23 mouse cellular contexts compared by ENCODE assay signal in the genomic region with DNA sequence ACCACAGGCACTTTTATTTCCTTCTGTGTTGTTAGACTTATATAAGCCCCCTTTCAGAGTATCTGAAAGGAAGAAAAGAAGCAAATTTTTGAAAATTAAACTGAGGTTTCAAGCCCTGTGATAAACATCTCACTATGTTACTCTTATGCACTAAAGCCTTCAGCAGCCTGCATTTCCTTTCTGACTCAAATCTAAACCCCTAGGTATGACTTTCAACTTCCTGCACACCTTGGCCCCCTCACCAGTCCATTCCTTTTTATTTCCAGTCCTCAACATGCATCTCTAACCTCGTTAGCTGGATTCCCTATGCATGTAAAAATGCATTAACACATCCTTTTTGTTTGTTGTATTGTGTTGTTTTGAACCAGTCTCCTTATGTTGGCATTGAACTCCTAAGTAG.
A peak's percentile ranks its signal among the peaks of the same experiment; 100 is the strongest.
DNase-seq lines count a peak whose midpoint lies in the region; ATAC-seq and TF ChIP-seq lines count a peak whose summit lies in the region.
"Had no signal": no experiment of that assay in that cellular context is flagged by ENCODE, and none has a peak within 500 bp of the region (broad histone marks: within the 10 kb centered on the region; RNA-seq: fewer than 3 reads in every experiment).

No protein-coding gene starts in this region.

- DNase-seq in CD4-positive, CD25-positive, alpha-beta regulatory T cell, adult 2 months (ENCODE audit: low read depth, low spot score), result peak; percentile 28
- DNase-seq in CH12.LX (ENCODE audit: extremely low read depth), result no peak
- peak; percentile 57 for DNase-seq in induced T-regulatory cell, adult 2 months (ENCODE audit: low read depth)
- DNase-seq in urinary bladder, postnatal 36 days (ENCODE audit: low spot score in 2 of 2), result no peak
- DNase-seq in cerebellum, postnatal 4 days (ENCODE audit: low spot score in 2 of 2), result no peak
- no peak for DNase-seq in left cerebral cortex, postnatal 36 days (ENCODE audit: low spot score in 2 of 2)
- DNase-seq: adrenal gland, adult 8-10 months; adrenal gland, postnatal 14 days; adrenal gland, postnatal 36 days; cerebellum, adult 11-12 months; cerebellum, adult 2 months; cerebellum, adult 9-10 months; cerebellum, postnatal 10 days; cerebellum, postnatal 25 days; embryo, embryonic 11 days; forebrain, postnatal 0 days had no signal

- H3K79me2 ChIP-seq in CH12.LX (replicated peaks; ENCODE audit: control insufficient read depth, extremely low read depth, insufficient read depth, poor library complexity, severe bottlenecking), result no peaks in the 10 kb centered on the region

- no peaks in the 10 kb centered on the region for H3K27me3 ChIP-seq in CH12.LX (replicated peaks)
- no peaks in the 10 kb centered on the region for H3K27me3 ChIP-seq in forebrain, embryonic 16.5 days (replicated peaks; ENCODE audit: control insufficient read depth, insufficient read depth, low read length)
- H3K27me3 ChIP-seq: embryonic facial prominence, embryonic 13.5 days; embryonic facial prominence, embryonic 15.5 days; forebrain, embryonic 12.5 days had no signal

- H3K27ac ChIP-seq in CH12.LX (ENCODE audit: insufficient read depth, low read depth), result no peak overlapping the region
- no peak overlapping the region for H3K27ac ChIP-seq in forebrain, embryonic 16.5 days (ENCODE audit: low read length)
- H3K27ac ChIP-seq: embryonic facial prominence, embryonic 13.5 days; embryonic facial prominence, embryonic 15.5 days; forebrain, embryonic 10.5 days; forebrain, embryonic 12.5 days had no signal

- H3K9me3 ChIP-seq in CH12.LX (replicated peaks; ENCODE audit: low read length), result no peaks in the 10 kb centered on the region
- no peaks in the 10 kb centered on the region for H3K9me3 ChIP-seq in forebrain, embryonic 16.5 days (ENCODE audit: control insufficient read depth, low read length)
- H3K9me3 ChIP-seq: embryonic facial prominence, embryonic 13.5 days; embryonic facial prominence, embryonic 15.5 days; forebrain, embryonic 10.5 days; forebrain, embryonic 12.5 days had no signal

- TF ChIP-seq POLR2A in CH12.LX (IDR thresholded peaks at IDR 0.05; ENCODE audit: low read depth, low read length), result no peak

- peaks cover 43 to 79% of the 10 kb centered on the region in 2 experiments for H3K36me3 ChIP-seq in CH12.LX (replicated peaks in 1 of 2; ENCODE audit: control insufficient read depth in 1 of 2, insufficient read depth in 1 of 2, low read length in 1 of 2)
- peaks cover 1% of the 10 kb centered on the region for H3K36me3 ChIP-seq in forebrain, embryonic 16.5 days (ENCODE audit: control insufficient read depth, insufficient read depth)

- H3K4me2 ChIP-seq in CH12.LX (ENCODE audit: insufficient read depth, low read depth, poor library complexity, severe bottlenecking), result no peak overlapping the region
- no peak overlapping the region for H3K4me2 ChIP-seq in forebrain, embryonic 16.5 days (ENCODE audit: low read length)
- H3K4me2 ChIP-seq: embryonic facial prominence, embryonic 13.5 days; embryonic facial prominence, embryonic 15.5 days; forebrain, embryonic 12.5 days had no signal

- intact Hi-C loops in left cerebral cortex, postnatal 36 days (cut with DNase I), result no loop called here

- no peaks in the 10 kb centered on the region for H3K4me1 ChIP-seq in CH12.LX (ENCODE audit: control insufficient read depth in 1 of 2, insufficient read depth in 2 of 2)
- H3K4me1 ChIP-seq in forebrain, embryonic 16.5 days (replicated peaks; ENCODE audit: control insufficient read depth, insufficient read depth, low read length), result no peaks in the 10 kb centered on the region
- H3K4me1 ChIP-seq: embryonic facial prominence, embryonic 13.5 days; embryonic facial prominence, embryonic 15.5 days; forebrain, embryonic 10.5 days; forebrain, embryonic 12.5 days had no signal

- ATAC-seq in forebrain, embryonic 16.5 days, result no peak
- ATAC-seq: forebrain, embryonic 14.5 days; forebrain, postnatal 0 days had no signal

- TF ChIP-seq CTCF in CH12.LX (conservative IDR thresholded peaks at IDR 0.05 in 1 of 2, IDR thresholded peaks at IDR 0.05 in 1 of 2; ENCODE audit: low read depth in 2 of 2, low read length in 2 of 2), result no peak

- TF ChIP-seq EP300 in CH12.LX (IDR thresholded peaks at IDR 0.05; ENCODE audit: low read length), result peak; percentile 16; the same call in 1 of the 2 replicates

- no peak for TF ChIP-seq RAD21 in CH12.LX (IDR thresholded peaks at IDR 0.05; ENCODE audit: low read depth, low read length)

- in situ Hi-C loops in CH12.LX (cut with MboI; ENCODE audit: low pct_ligation_motif_present, low pct_unique_long_range_greater_than_20kb, low sequenced_read_pairs), result no loop called here

- no peak overlapping the region for H3K4me3 ChIP-seq in CH12.LX (replicated peaks in 1 of 3; ENCODE audit: low read depth in 2 of 3, low read length in 2 of 3, poor library complexity in 1 of 3)
- no peak overlapping the region for H3K4me3 ChIP-seq in forebrain, embryonic 16.5 days (replicated peaks; ENCODE audit: low read length)
- H3K4me3 ChIP-seq: embryonic facial prominence, embryonic 13.5 days; embryonic facial prominence, embryonic 15.5 days; erythroblast, embryonic 14.5 days; forebrain, embryonic 10.5 days; forebrain, embryonic 12.5 days had no signal

- 60% methylated on average over 1 of the region's 1 CpGs for WGBS in forebrain, embryonic 16.5 days

- no peak overlapping the region for H3K9ac ChIP-seq in CH12.LX (ENCODE audit: insufficient read depth, low read depth)
- H3K9ac ChIP-seq in forebrain, embryonic 16.5 days (replicated peaks; ENCODE audit: low read depth, low read length), result no peak overlapping the region
- H3K9ac ChIP-seq: embryonic facial prominence, embryonic 13.5 days; embryonic facial prominence, embryonic 15.5 days; forebrain, embryonic 12.5 days; forebrain, postnatal 0 days had no signal

- dilution Hi-C loops in CH12.LX (cut with MboI; ENCODE audit: extremely low pct_ligation_motif_present, extremely low pct_unique_long_range_greater_than_20kb, low sequenced_read_pairs), result no loop called here

TF ChIP-seq in CH12.LX, 34 proteins besides CTCF, POLR2A, EP300 and RAD21:
- no peak for TF ChIP-seq ZC3H11A (IDR thresholded peaks at IDR 0.05; ENCODE audit: low read depth, low read length)
- no peak for TF ChIP-seq MAZ (IDR thresholded peaks at IDR 0.05; ENCODE audit: low read depth, low read length)
- TF ChIP-seq ZKSCAN1 (IDR thresholded peaks at IDR 0.05; ENCODE audit: borderline replicate concordance, low read depth, low read length), result no peak
- TF ChIP-seq NRF1 (IDR thresholded peaks at IDR 0.05; ENCODE audit: low read depth, low read length), result no peak
- no peak for TF ChIP-seq IRF4 (IDR thresholded peaks at IDR 0.05; ENCODE audit: low read depth, low read length)
- TF ChIP-seq GABPA (IDR thresholded peaks at IDR 0.05; ENCODE audit: insufficient replicate concordance, low read depth, low read length), result no peak
- TF ChIP-seq KAT2A (IDR thresholded peaks at IDR 0.05; ENCODE audit: insufficient replicate concordance, low read length), result no peak
- TF ChIP-seq RCOR1 (conservative IDR thresholded peaks at IDR 0.05; ENCODE audit: low read depth, low read length), result no peak
- no peak for TF ChIP-seq ETS1 (conservative IDR thresholded peaks at IDR 0.05; ENCODE audit: low read depth, low read length)
- TF ChIP-seq BHLHE40 (IDR thresholded peaks at IDR 0.05; ENCODE audit: low read depth, low read length), result no peak
- TF ChIP-seq USF1 (IDR thresholded peaks at IDR 0.05; ENCODE audit: low read depth, low read length), result no peak
- TF ChIP-seq ELF1 (IDR thresholded peaks at IDR 0.05; ENCODE audit: low read depth, low read length), result no peak
- no peak for TF ChIP-seq UBTF (IDR thresholded peaks at IDR 0.05; ENCODE audit: low read depth, low read length)
- no peak for TF ChIP-seq ZMIZ1 (IDR thresholded peaks at IDR 0.05; ENCODE audit: low read depth, low read length)

Comparison
In these comparisons a context has a peak if more than half of its experiments do, and no peak if none do; other contexts are left out.
1. DNase-seq: peak in CD4-positive, CD25-positive, alpha-beta regulatory T cell, adult 2 months (single experiment) and induced T-regulatory cell, adult 2 months (single experiment); none in CH12.LX (single experiment), urinary bladder, postnatal 36 days (0 of 2), cerebellum, postnatal 4 days (0 of 2) and left cerebral cortex, postnatal 36 days (0 of 2).